Mouse (Mus musculus) CD4-positive helper T cell, adult 2 months (primary cell): ENCODE measurements around the gene Atxn7l1.

Experiments
- DNase-seq: peaks from one replicate; pipeline ENCODE4 v3.0.0-alpha.2; 2012; ENCODE audit warnings: low read depth, missing footprints, low spot score

Gene Atxn7l1

DNA sequence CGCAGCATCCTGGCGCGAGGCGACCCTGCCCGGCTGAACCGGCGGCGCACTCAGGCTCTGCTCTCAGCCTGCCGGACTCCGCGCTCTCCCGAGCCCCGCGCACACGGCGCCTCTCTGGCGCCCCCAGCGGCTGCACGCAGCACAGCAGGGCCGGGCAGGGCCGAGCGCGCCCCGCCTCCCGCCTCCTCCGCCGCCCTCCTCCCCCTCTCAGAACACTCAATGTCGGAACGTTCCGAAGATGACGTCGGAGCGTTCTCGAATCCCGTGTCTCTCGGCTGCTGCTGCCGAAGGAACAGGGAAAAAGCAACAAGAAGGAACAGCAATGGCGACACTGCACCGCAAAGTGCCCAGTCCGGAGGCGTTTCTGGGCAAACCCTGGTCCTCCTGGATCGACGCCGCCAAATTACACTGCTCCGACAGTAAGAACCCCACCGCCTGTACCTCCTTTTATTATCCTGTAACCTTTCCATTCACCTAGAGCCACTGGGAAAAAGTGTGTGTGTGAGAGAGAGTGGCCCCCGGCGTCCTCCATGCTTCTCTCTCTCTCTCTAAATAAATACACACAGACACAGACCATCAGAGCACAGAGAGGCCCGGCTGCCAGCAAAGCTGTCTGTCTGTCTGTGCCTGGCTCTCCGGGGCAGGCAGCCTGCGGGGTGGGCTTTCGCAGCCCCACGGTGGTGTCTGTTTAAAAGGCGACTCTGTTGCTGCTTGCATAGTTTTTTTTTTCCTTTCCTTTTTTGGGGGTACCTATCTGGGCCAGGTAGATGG lies at the start of gene Atxn7l1:
Atxn7l1 (plus strand) TSS at position 197 of the 771 bp plus-strand sequence.
- DNase-seq, result peak; percentile 94

- no peak for DNase-seq
Observed at GRCm38 (mm10) chr12:33101627-33102026, 45.9 kb upstream of the Atxn7l1 start.

DNA sequence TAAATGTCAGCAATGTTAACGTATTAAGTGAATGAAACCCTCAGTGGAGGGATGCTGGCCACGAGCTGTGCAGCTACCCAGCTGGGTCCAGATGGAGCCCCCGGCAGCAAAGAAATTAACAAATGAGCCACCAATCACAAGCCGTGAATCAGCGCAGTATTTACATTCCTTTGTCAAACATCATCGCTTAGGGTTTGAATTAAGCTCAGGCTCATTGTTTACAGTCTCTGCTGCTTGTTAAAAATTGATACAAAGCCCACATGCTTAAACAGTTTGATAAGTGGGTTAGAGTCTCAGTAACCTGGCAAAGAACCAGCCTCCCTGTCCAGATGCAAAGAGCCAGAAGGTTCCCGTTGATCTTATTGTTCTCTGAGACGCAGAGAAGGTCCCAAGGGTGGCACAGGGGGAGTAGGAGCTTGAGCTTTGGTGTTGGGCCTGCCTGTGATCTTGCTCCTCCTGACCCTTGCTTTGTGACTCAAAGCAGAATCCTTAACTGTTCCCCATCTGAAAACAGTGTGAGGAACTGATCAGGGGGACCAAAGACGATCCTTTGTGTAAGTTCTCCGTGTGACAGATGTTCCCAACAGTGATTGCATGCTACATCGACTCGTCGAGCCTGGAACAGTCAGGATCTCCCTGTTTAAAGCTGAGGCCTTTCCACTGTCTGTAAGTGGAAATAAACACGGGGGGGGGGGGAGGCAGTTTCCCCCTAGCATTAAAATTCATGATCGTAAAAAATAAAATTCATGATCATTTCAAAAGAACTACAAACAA lies 45.0 kb upstream of the Atxn7l1 start:
- DNase-seq, result no peak

DNA sequence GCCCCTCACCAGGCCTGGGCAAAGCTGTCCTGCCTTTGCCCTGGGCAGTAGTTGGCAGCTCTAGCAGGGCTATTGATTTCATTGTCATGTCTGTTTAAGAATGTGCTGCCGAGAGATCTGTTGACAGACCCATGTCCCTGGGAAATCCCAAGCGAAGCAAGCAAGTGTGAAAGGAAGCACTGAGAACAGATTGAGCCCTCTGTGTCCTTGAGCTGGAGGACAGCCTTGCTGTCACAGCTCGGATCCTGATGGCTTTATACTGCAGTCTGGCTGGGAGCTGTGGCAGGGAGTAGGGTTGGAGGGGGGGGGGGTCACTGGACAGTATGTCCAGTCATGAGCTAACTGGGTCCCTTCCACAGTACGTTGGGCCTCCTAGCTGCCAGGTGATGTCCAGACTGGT lies 41.8 kb upstream of the Atxn7l1 start:
- no peak for DNase-seq

GRCm38 (mm10) chr12:33106438-33107167 lies 40.9 kb upstream of the Atxn7l1 start:
- DNase-seq, result no peak

GRCm38 (mm10) chr12:33109531-33109930 lies 38.0 kb upstream of the Atxn7l1 start:
- DNase-seq, result peak; percentile 62

GRCm38 (mm10) chr12:33110894-33111471 lies 36.5 kb upstream of the Atxn7l1 start:
- DNase-seq, result no peak

GRCm38 (mm10) chr12:33118624-33119301 lies 28.7 kb upstream of the Atxn7l1 start:
- DNase-seq, result peak; percentile 24

DNA sequence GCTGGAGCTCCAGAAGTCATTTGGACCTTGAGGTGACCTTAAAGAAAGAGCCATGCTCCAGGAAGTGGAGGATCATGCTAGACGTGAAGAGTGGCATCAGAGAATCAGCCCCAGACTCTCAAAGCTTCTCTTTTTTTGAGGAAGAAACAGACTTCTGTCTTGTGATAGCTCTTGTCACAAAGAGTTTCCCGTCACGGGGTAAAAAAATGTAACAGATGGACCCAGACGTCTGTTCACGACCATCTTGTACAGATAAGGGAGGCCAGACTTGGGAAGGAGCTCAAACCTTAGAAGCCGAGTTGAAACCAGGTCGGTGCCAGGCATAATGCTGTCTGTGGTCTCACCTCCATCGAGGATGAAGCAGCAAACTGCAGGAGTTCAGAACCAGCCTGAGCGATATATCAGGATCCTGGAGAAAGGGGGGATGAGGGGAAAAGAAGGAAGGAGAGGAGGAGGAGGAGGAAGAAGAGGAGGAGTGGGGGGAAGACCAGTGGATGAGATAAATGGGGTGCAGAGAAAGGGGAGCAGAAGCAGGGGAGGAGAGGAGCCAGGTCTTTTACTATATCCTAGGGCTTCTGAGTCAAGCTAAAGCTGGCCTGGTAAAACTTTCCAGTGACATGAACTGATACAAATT lies 21.8 kb upstream of the Atxn7l1 start:
- no peak for DNase-seq

DNA sequence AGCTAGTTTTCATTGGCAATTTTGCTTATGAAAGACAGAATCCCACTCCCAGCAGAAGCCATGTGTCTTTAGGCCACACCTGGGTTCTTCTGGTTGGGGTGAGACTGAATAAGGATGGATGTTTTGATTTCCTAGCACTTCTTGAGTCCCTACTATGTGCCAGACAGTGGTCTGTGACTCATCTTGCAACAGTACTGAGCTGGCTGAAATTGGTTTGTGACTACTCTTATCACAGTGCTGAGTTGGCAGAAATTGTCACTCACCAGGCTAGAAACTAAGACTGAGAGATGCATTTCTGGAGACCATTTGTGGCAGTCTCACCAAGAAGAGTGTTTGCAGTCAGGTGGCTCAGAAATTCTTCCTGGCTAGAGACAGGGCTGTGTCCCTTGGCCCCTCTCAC lies 21.2 kb upstream of the Atxn7l1 start:
- no peak for DNase-seq

- DNase-seq, result peak; percentile 46
Observed at GRCm38 (mm10) chr12:33128121-33128520, 19.4 kb upstream of the Atxn7l1 start.

DNA sequence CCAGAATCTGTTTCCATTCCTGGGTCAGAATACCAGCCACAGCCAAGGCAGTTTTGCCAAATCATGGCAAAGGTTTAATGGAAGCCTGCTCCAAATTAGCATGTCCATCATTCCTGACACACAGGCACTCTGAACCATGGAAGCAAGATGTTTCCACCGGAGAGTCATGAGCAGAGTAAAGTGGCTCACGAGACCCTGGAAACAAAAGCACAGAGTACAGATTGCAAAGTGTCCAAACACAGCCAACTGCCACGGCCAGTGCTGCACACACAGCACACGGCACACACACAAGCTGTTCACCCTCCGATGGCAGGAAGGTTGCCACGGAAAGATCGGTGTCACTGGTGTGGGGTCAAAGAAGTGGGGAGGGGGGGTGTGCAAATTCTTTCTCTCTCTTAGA lies 18.8 kb upstream of the Atxn7l1 start:
- DNase-seq, result no peak

DNA sequence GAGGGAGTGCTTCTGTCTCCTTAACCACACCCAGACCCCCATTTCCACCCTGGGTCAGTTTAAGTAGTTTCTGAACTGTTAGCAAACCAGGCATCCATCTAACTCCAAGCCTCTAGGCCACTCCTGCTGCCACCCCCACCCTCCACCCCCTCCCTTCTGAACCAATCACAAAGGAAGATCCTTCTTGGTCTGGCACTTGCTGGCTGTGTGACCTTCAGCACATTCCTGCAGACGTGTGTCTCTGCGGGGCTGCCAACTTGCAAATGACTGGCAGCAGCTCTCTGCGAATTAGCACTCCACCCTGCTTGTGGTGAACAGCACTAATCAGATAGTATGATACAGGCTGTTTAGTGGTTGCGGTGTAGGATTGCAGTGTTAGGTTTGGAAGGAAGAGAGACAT lies 18.1 kb upstream of the Atxn7l1 start:
- DNase-seq, result peak; percentile 75

GRCm38 (mm10) chr12:33130401-33130800 lies 17.1 kb upstream of the Atxn7l1 start:
- no peak for DNase-seq

- DNase-seq, result peak; percentile 90
Observed at GRCm38 (mm10) chr12:33131796-33132195, 15.7 kb upstream of the Atxn7l1 start.

- no peak for DNase-seq
Observed at GRCm38 (mm10) chr12:33137857-33138256, 9.6 kb upstream of the Atxn7l1 start.

DNA sequence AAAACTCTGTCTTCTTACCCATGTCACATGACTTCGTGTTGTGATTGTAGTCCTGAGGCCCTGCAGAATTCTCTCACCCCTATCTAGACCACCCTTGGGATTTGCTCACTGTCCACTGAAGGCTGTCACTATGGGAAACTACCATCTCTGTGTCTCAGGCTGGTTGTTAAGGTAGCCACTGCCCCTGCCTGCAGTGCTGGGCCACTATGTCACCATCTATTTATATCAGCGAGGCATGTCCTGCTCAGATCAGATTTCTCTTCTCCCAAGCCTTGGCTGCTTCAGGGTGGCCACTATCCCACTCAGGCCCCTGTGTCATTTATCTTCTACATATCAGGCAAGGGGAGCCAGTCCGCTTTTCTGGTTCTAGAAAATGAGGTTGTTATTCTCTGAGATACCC lies 8.4 kb upstream of the Atxn7l1 start:
- no peak for DNase-seq

GRCm38 (mm10) chr12:33144456-33144855 lies 3.0 kb upstream of the Atxn7l1 start:
- DNase-seq, result no peak

GRCm38 (mm10) chr12:33146622-33147433 lies 665 bp upstream of the Atxn7l1 start:
- DNase-seq, result peak; percentile 73
